Mouse (Mus musculus): Measurements from ENCODE around the gene C730034F03Rik. TPM values are rescaled to one million over a fixed set of nuclear protein-coding genes. Genes with fewer than 3 reads are reported as not detected.

The C730034F03Rik gene
- polyA plus RNA-seq, 1 experiment: not detected

DNA sequence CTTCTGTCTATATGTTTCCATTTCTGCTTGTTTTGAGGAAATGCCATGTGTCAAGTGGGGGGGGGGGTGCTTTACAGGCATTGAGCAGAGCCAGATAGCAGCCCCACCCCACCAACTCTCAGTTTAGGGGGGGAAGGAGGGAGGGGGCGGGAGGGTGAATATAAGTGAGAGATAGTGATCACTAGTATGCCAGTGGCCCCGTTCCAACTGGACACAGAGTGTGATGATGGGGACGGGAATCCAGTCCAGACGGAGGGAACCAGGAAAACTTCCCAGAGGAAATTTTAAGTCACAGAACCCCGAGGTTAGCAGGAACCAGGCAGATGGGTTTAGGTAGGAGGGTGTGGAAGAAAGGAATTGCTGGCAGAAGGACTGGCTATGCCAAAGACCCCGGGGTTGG, 26.3 kb downstream of the C730034F03Rik start:
- peaks cover 80% of the 10 kb centered on the region for H3K27me3 ChIP-seq (replicated peaks)
- H3K9me3 ChIP-seq: no peaks in the 10 kb centered on the region
- TF ChIP-seq GATA1 (IDR thresholded peaks at IDR 0.05; ENCODE audit: borderline replicate concordance, low read length) (no peak), FLI1 (IDR thresholded peaks at IDR 0.05; ENCODE audit: low read length) (no peak)
- H3K4me1 ChIP-seq: peaks cover 20% of the 10 kb centered on the region
- no peak overlapping the region for H3K4me3 ChIP-seq (replicated peaks)
- H3K36me3 ChIP-seq (replicated peaks; ENCODE audit: low read length): no peaks in the 10 kb centered on the region

DNA sequence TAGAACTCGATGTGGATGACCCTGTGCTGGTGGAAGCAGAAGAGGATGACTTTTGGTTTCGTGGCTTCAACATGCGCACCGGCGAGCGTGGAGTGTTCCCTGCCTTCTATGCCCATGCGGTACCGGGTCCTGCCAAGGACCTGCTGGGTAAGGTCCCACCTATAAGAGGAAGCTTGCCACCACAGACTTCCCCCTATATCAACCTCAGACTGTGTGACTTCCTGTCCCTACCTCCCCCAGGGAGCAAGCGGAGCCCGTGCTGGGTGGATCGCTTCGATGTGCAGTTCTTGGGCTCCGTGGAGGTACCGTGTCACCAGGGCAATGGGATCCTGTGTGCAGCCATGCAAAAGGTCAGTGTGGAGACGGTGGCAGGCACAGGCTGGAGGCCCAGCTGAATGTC, 29.6 kb downstream of the C730034F03Rik start:
- H3K4me3 ChIP-seq (replicated peaks): no peak overlapping the region
- no peaks in the 10 kb centered on the region for H3K9me3 ChIP-seq
- H3K4me1 ChIP-seq: peaks cover 18% of the 10 kb centered on the region
- H3K27me3 ChIP-seq (replicated peaks): peaks cover 80% of the 10 kb centered on the region
- no peak for TF ChIP-seq FLI1 (IDR thresholded peaks at IDR 0.05; ENCODE audit: low read length)
- no peak for TF ChIP-seq GATA1 (IDR thresholded peaks at IDR 0.05; ENCODE audit: borderline replicate concordance, low read length)
- no peaks in the 10 kb centered on the region for H3K36me3 ChIP-seq (replicated peaks; ENCODE audit: low read length)

GRCm38 (mm10) chr15:89459821-89460220, 30.4 kb downstream of the C730034F03Rik start:
- TF ChIP-seq GATA1 (IDR thresholded peaks at IDR 0.05; ENCODE audit: borderline replicate concordance, low read length): no peak
- no peak for TF ChIP-seq FLI1 (IDR thresholded peaks at IDR 0.05; ENCODE audit: low read length)
- Histone ChIP-seq H3K4me3 (replicated peaks) (no peak overlapping the region), H3K36me3 (replicated peaks; ENCODE audit: low read length) (no peaks in the 10 kb centered on the region), H3K9me3 (no peaks in the 10 kb centered on the region), H3K27me3 (replicated peaks) (peaks cover 75% of the 10 kb centered on the region), H3K4me1 (peaks cover 12% of the 10 kb centered on the region)

GRCm38 (mm10) chr15:89460298-89460697, 30.9 kb downstream of the C730034F03Rik start:
- Histone ChIP-seq H3K27me3 (replicated peaks) (peaks cover 70% of the 10 kb centered on the region), H3K9me3 (no peaks in the 10 kb centered on the region), H3K4me1 (peaks cover 12% of the 10 kb centered on the region), H3K4me3 (replicated peaks) (no peak overlapping the region), H3K36me3 (replicated peaks; ENCODE audit: low read length) (no peaks in the 10 kb centered on the region)
- TF ChIP-seq FLI1 (IDR thresholded peaks at IDR 0.05; ENCODE audit: low read length): no peak
- TF ChIP-seq GATA1 (IDR thresholded peaks at IDR 0.05; ENCODE audit: borderline replicate concordance, low read length): no peak

GRCm38 (mm10) chr15:89461321-89461720, 31.9 kb downstream of the C730034F03Rik start:
- Histone ChIP-seq H3K36me3 (replicated peaks; ENCODE audit: low read length) (no peaks in the 10 kb centered on the region), H3K9me3 (no peaks in the 10 kb centered on the region), H3K4me3 (replicated peaks) (no peak overlapping the region), H3K27me3 (replicated peaks) (peaks cover 61% of the 10 kb centered on the region), H3K4me1 (peaks cover 12% of the 10 kb centered on the region)
- TF ChIP-seq FLI1 (IDR thresholded peaks at IDR 0.05; ENCODE audit: low read length) (no peak), GATA1 (IDR thresholded peaks at IDR 0.05; ENCODE audit: borderline replicate concordance, low read length) (no peak)

- H3K9me3 ChIP-seq: no peaks in the 10 kb centered on the region
- H3K36me3 ChIP-seq (replicated peaks; ENCODE audit: low read length): no peaks in the 10 kb centered on the region
- H3K4me1 ChIP-seq: peaks cover 12% of the 10 kb centered on the region
- TF ChIP-seq FLI1 (IDR thresholded peaks at IDR 0.05; ENCODE audit: low read length) (no peak), GATA1 (IDR thresholded peaks at IDR 0.05; ENCODE audit: borderline replicate concordance, low read length) (no peak)
- no peak overlapping the region for H3K4me3 ChIP-seq (replicated peaks)
- H3K27me3 ChIP-seq (replicated peaks): peaks cover 53% of the 10 kb centered on the region
Measured at GRCm38 (mm10) chr15:89462176-89462575, 32.8 kb downstream of the C730034F03Rik start.

GRCm38 (mm10) chr15:89463334-89464235, 34.2 kb downstream of the C730034F03Rik start:
- TF ChIP-seq GATA1 (IDR thresholded peaks at IDR 0.05; ENCODE audit: borderline replicate concordance, low read length) (no peak), FLI1 (IDR thresholded peaks at IDR 0.05; ENCODE audit: low read length) (no peak)
- Histone ChIP-seq H3K27me3 (replicated peaks) (peaks cover 41% of the 10 kb centered on the region), H3K36me3 (replicated peaks; ENCODE audit: low read length) (no peaks in the 10 kb centered on the region), H3K4me1 (peaks cover 12% of the 10 kb centered on the region), H3K9me3 (no peaks in the 10 kb centered on the region), H3K4me3 (replicated peaks) (no peak overlapping the region)

DNA sequence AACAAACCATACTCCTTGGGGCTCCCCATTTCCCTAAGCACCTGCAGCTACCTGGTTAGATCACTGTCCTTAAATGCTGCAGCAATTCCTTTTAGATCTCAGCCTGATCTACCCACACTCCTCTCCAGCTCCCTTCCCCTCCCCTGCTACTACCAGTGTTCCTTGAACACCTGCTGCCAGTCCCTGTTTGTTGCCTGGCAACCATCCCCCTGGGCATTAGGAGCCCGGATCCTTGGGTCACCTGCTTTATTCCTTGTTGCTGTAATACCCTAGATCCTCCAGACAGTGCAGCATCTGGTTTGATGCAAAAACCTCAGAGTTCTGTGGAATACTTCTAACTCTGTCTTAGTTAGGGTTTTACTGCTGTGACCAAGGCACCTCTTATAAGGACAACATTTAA, 35.7 kb downstream of the C730034F03Rik start:
- Histone ChIP-seq H3K36me3 (replicated peaks; ENCODE audit: low read length) (no peaks in the 10 kb centered on the region), H3K9me3 (no peaks in the 10 kb centered on the region), H3K4me3 (replicated peaks) (no peak overlapping the region), H3K27me3 (replicated peaks) (peaks cover 29% of the 10 kb centered on the region), H3K4me1 (peaks cover 6% of the 10 kb centered on the region)
- TF ChIP-seq GATA1 (IDR thresholded peaks at IDR 0.05; ENCODE audit: borderline replicate concordance, low read length): no peak
- no peak for TF ChIP-seq FLI1 (IDR thresholded peaks at IDR 0.05; ENCODE audit: low read length)

- Histone ChIP-seq H3K9me3 (no peaks in the 10 kb centered on the region), H3K4me1 (peaks cover 2% of the 10 kb centered on the region), H3K4me3 (replicated peaks) (no peak overlapping the region), H3K36me3 (replicated peaks; ENCODE audit: low read length) (peaks cover 11% of the 10 kb centered on the region), H3K27me3 (replicated peaks) (peaks cover 5% of the 10 kb centered on the region)
- TF ChIP-seq GATA1 (IDR thresholded peaks at IDR 0.05; ENCODE audit: borderline replicate concordance, low read length) (no peak), FLI1 (IDR thresholded peaks at IDR 0.05; ENCODE audit: low read length) (no peak)
Measured at GRCm38 (mm10) chr15:89468577-89468976, 39.2 kb downstream of the C730034F03Rik start.

- TF ChIP-seq GATA1 (IDR thresholded peaks at IDR 0.05; ENCODE audit: borderline replicate concordance, low read length) (no peak), FLI1 (IDR thresholded peaks at IDR 0.05; ENCODE audit: low read length) (no peak)
- H3K36me3 ChIP-seq (replicated peaks; ENCODE audit: low read length): peaks cover 27% of the 10 kb centered on the region
- H3K4me3 ChIP-seq (replicated peaks): no peak overlapping the region
- H3K4me1 ChIP-seq: peaks cover 23% of the 10 kb centered on the region
- H3K27me3 ChIP-seq (replicated peaks): peaks cover 2% of the 10 kb centered on the region
- no peaks in the 10 kb centered on the region for H3K9me3 ChIP-seq
Measured at GRCm38 (mm10) chr15:89471476-89471875, 42.1 kb downstream of the C730034F03Rik start.
